Mouse (Mus musculus) embryonic facial prominence, embryonic 15.5 days (tissue): ENCODE data around the gene Rfng. TPM values are rescaled to one million over a fixed set of nuclear protein-coding genes. Genes with fewer than 3 reads are reported as not detected.
"Not testable (repeated sequence)": the region's sequence is repeated elsewhere in the genome, so short reads cannot be mapped to it uniquely, and the experiment has no call there.

Experiments used
- ATAC-seq: fragments of 200-750 bp; cut with Nextera tagmentation; 2 replicates; pipeline ENCODE4 v1.8.0; 2017; ENCODE audit warnings: low read depth, moderate TSS enrichment; ENCODE audit not compliant: insufficient number of reproducible peaks, low FRiP score, low TSS enrichment
- H3K27ac ChIP-seq: fragments of 300-500 bp; sonication (generic); replicated peaks from 2 replicates; pipeline ENCODE4 v1.5.1; 2015; ENCODE audit warnings: mild to moderate bottlenecking, inconsistent platforms
- H3K27me3 ChIP-seq: fragments of 300-500 bp; sonication (generic); 2 replicates; pipeline ENCODE4 v1.6.1; 2015; ENCODE audit warnings: inconsistent platforms
- H3K36me3 ChIP-seq: fragments of 300-500 bp; sonication (generic); 2 replicates; pipeline ENCODE4 v1.6.1; 2015; ENCODE audit warnings: mild to moderate bottlenecking, inconsistent platforms
- H3K4me1 ChIP-seq: fragments of 300-500 bp; sonication (generic); 2 replicates; pipeline ENCODE4 v1.6.1; 2015; ENCODE audit warnings: inconsistent platforms
- H3K4me2 ChIP-seq: fragments of 300-500 bp; sonication (generic); replicated peaks from 2 replicates; pipeline ENCODE4 v1.6.1; 2015; ENCODE audit warnings: mild to moderate bottlenecking, inconsistent platforms
- H3K4me3 ChIP-seq: fragments of 300-500 bp; sonication (generic); replicated peaks from 2 replicates; pipeline ENCODE4 v1.5.1; 2015; ENCODE audit warnings: mild to moderate bottlenecking, inconsistent platforms
- H3K9ac ChIP-seq: fragments of 300-500 bp; sonication (generic); 2 replicates; pipeline ENCODE4 v1.6.1; 2015; ENCODE audit warnings: inconsistent platforms
- H3K9me3 ChIP-seq: fragments of 300-500 bp; sonication (generic); replicated peaks from 2 replicates; pipeline ENCODE4 v1.6.1; 2016; ENCODE audit warnings: inconsistent platforms
- WGBS: fragments of 180-500 bp; shearing (Covaris S2); methylation state at CpG from one replicate; pipeline ENCODE4 v1.1.7; 2015; 5-methylcytosine and 5-hydroxymethylcytosine counted together
- polyA plus RNA-seq: library from polyadenylated mRNA; unstranded; fragments of >200 nt; fragmentation: Nextera tagmentation; extraction: Ambion mirVana; gene quantifications from 2 replicates; pipeline ENCODE4 v1.2.1, GENCODE M21; 2015

Rfng gene
- polyA plus RNA-seq, 1 experiment from 2014 or later, result 62.0 TPM

GRCm38 (mm10) chr11:120768206-120768605, 15.8 kb downstream of the Rfng start:
- no peak overlapping the region for H3K4me3 ChIP-seq
- WGBS, result 67% methylated on average over 1 of the region's 1 CpGs
- ATAC-seq, result no peak
- no peaks in the 10 kb centered on the region for H3K27me3 ChIP-seq
- H3K4me1 ChIP-seq, result no peaks in the 10 kb centered on the region
- no peak overlapping the region for H3K27ac ChIP-seq
- H3K36me3 ChIP-seq, result no peaks in the 10 kb centered on the region
- no peak overlapping the region for H3K9ac ChIP-seq
- H3K4me2 ChIP-seq, result no peak overlapping the region
- no peaks in the 10 kb centered on the region for H3K9me3 ChIP-seq

DNA sequence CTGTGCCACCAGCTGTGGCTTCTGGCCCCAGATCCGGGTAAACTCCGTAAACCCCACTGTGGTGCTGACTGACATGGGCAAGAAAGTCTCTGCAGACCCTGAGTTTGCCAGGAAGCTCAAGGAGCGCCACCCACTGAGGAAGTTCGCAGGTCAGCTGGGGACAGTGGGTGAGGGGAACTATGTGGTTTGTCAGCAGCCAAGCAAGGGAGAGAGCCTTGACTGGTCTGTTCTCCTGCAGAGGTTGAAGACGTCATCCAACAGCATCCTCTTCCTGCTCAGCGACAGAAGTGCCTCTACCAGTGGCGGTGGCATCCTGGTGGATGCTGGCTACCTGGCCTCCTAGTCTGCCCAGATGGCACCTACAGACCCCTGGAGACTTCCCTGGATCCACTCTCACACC, 17.0 kb downstream of the Rfng start:
- not testable (repeated sequence) for ATAC-seq

GRCm38 (mm10) chr11:120763121-120763999, 20.6 kb downstream of the Rfng start:
- ATAC-seq, result peak; percentile 52
- 2% methylated on average over 10 of the region's 23 CpGs for WGBS
- H3K4me2 ChIP-seq, result peak overlapping the region; percentile 8; the same call in 1 of the 2 replicates

More for the DNA sequence above, 17.0 kb downstream of the Rfng start:
- not testable (repeated sequence) for H3K9me3 ChIP-seq, H3K4me3 ChIP-seq, H3K36me3 ChIP-seq, H3K4me2 ChIP-seq, H3K27me3 ChIP-seq, H3K9ac ChIP-seq, H3K27ac ChIP-seq, H3K4me1 ChIP-seq
- WGBS, result 65% methylated on average over 3 of the region's 7 CpGs

GRCm38 (mm10) chr11:120762672-120763041, 21.4 kb downstream of the Rfng start, which contains the start of gene Hmga1b:
Gene Hmga1b (plus strand): TSS chr11:120762794.
- 11% methylated on average over 14 of the region's 14 CpGs for WGBS
- H3K27ac ChIP-seq, result 0 out of 2 replicates have a peak within 1 kb of the TSS, but pooled peaks have one; percentile 22
- H3K4me1 ChIP-seq, H3K9ac ChIP-seq, H3K4me3 ChIP-seq, H3K27me3 ChIP-seq, H3K36me3 ChIP-seq, ATAC-seq, H3K9me3 ChIP-seq: not testable (repeated sequence)
- peak within 1 kb of the TSS; percentile 8; the same call in 1 of the 2 replicates for H3K4me2 ChIP-seq

More at GRCm38 (mm10) chr11:120763121-120763999, 20.6 kb downstream of the Rfng start:
- H3K9me3 ChIP-seq, H3K4me3 ChIP-seq, H3K27ac ChIP-seq, H3K9ac ChIP-seq, H3K36me3 ChIP-seq, H3K27me3 ChIP-seq, H3K4me1 ChIP-seq: not testable (repeated sequence)

DNA sequence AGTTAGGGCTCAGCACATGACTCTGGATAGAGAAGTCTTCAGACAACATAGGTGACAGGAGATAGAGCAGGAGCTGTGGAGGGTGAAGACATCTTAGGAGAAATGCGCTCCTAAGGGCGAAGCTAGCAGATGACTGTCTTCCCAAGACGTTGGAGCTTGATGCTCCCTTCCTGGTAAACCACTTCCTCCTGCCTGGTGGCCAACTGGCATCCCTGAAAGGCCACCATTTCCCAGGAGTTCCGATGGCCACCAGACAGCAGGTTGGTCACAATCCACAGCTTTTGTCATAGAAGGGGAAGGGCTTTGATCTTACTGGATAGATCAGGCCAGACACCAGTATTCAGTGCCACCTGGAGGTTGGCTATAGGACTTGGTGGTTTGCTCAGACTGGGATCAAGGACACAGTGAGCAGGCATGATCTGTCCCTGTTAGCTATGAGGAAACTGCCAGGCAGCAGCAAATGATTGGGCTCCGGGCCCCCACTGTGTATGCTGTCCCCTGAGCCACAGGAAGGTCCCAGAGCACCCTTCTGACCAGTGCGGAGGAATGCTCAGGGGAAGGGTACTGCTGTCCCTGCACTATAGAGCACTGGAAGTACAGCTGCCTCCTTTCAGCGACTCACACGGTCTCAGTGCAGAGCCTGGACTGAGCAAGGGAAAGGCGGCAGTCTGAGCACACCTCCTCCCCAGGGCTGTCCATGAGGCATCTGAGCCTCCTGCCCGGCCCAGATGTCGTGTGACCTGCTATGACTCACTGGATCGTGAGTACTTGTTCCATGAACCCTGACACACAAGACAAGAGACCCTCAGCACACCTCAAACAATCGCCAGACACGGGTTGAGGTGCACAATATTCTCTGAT, 22.0 kb downstream of the Rfng start:
- Histone ChIP-seq H3K27me3 (0 out of 2 replicates have a peak, but pooled peaks cover 3% of the 10 kb centered on the region), H3K4me1 (peaks cover 6% of the 10 kb centered on the region), H3K9me3 (peaks cover 5% of the 10 kb centered on the region; the same call in 1 of the 2 replicates), H3K4me3 (no peak overlapping the region), H3K27ac (no peak overlapping the region), H3K9ac (no peak overlapping the region), H3K4me2 (0 out of 2 replicates have a peak overlapping the region, but pooled peaks have one; percentile 8), H3K36me3 (no peaks in the 10 kb centered on the region)
- ATAC-seq, result no peak
- WGBS, result 67% methylated on average over 14 of the region's 14 CpGs

- H3K9ac ChIP-seq, result no peak overlapping the region
- H3K36me3 ChIP-seq, result no peaks in the 10 kb centered on the region
- no peak overlapping the region for H3K27ac ChIP-seq
- 0 out of 2 replicates have a peak, but pooled peaks cover 3% of the 10 kb centered on the region for H3K27me3 ChIP-seq
- ATAC-seq, result no peak
- 75% methylated on average over 9 of the region's 9 CpGs for WGBS
- H3K4me2 ChIP-seq, result no peak overlapping the region
- H3K9me3 ChIP-seq, result peaks cover 5% of the 10 kb centered on the region; the same call in 1 of the 2 replicates
- H3K4me1 ChIP-seq, result peaks cover 6% of the 10 kb centered on the region
- no peak overlapping the region for H3K4me3 ChIP-seq
Measured at GRCm38 (mm10) chr11:120760236-120760635, 23.8 kb downstream of the Rfng start.

DNA sequence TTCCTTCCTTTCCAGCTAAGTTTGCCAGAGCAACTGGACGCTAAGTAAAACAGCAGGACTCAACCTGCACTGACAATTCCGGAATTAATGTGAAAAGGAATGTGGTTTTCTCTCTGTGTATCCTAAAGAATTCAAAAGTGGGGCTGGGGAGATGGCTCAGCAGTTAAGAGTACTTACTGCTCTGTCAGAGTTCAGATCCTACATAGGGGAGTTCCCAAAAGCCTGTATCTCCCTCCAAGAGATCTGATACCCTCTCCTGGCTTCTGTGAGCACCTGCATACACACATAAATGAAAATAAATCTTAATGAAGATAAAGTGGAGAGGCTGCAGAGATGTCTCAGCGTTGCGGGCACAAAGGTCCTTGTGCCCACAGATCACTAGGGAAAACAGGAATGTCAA, 32.4 kb downstream of the Rfng start:
- no peak for ATAC-seq
- H3K9me3 ChIP-seq, result no peaks in the 10 kb centered on the region
- H3K4me2 ChIP-seq, result no peak overlapping the region
- no peak overlapping the region for H3K9ac ChIP-seq
- no peaks in the 10 kb centered on the region for H3K4me1 ChIP-seq
- WGBS, result 58% methylated on average over 4 of the region's 4 CpGs
- no peaks in the 10 kb centered on the region for H3K27me3 ChIP-seq
- H3K4me3 ChIP-seq, result no peak overlapping the region
- no peak overlapping the region for H3K27ac ChIP-seq
- H3K36me3 ChIP-seq, result no peaks in the 10 kb centered on the region

DNA sequence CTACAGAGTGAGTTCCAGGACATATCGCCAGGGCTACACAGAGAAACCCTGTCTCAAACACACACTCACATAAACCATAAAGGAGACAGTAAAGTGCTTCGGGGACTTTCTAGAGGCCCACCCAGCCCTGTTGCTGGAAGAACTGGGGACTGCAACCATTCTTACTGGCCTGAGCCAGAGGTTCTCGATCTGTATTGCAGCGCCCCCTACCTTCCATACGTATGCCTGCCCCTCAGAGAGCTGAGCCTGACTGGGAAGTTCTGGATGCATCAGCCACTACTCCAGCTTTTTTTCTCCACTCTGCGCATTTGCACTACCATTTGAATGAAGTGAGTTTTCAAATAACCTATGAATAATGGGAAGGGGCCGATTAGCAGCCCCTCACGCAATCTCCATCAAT, 34.6 kb downstream of the Rfng start:
- no peak overlapping the region for H3K4me2 ChIP-seq
- H3K9me3 ChIP-seq, result no peaks in the 10 kb centered on the region
- H3K9ac ChIP-seq, result no peak overlapping the region
- H3K4me1 ChIP-seq, result no peaks in the 10 kb centered on the region
- H3K4me3 ChIP-seq, result no peak overlapping the region
- H3K36me3 ChIP-seq, result no peaks in the 10 kb centered on the region
- H3K27me3 ChIP-seq, result no peaks in the 10 kb centered on the region
- no peak for ATAC-seq
- no peak overlapping the region for H3K27ac ChIP-seq
- 65% methylated on average over 8 of the region's 8 CpGs for WGBS

- Histone ChIP-seq H3K9ac (no peak overlapping the region), H3K27me3 (no peaks in the 10 kb centered on the region), H3K27ac (no peak overlapping the region), H3K4me3 (no peak overlapping the region), H3K36me3 (no peaks in the 10 kb centered on the region), H3K4me1 (no peaks in the 10 kb centered on the region), H3K4me2 (no peak overlapping the region), H3K9me3 (no peaks in the 10 kb centered on the region)
- WGBS, result 75% methylated on average over 4 of the region's 4 CpGs
- no peak for ATAC-seq
Measured at GRCm38 (mm10) chr11:120747974-120748373, 36.0 kb downstream of the Rfng start.

GRCm38 (mm10) chr11:120744121-120744701, 39.8 kb downstream of the Rfng start:
- no peak overlapping the region for H3K4me2 ChIP-seq
- no peaks in the 10 kb centered on the region for H3K36me3 ChIP-seq
- no peak overlapping the region for H3K27ac ChIP-seq
- H3K4me3 ChIP-seq, result no peak overlapping the region
- H3K9ac ChIP-seq, result no peak overlapping the region
- H3K9me3 ChIP-seq, result no peaks in the 10 kb centered on the region
- WGBS, result 63% methylated on average over 7 of the region's 7 CpGs
- no peak for ATAC-seq
- H3K27me3 ChIP-seq, result no peaks in the 10 kb centered on the region
- H3K4me1 ChIP-seq, result no peaks in the 10 kb centered on the region

DNA sequence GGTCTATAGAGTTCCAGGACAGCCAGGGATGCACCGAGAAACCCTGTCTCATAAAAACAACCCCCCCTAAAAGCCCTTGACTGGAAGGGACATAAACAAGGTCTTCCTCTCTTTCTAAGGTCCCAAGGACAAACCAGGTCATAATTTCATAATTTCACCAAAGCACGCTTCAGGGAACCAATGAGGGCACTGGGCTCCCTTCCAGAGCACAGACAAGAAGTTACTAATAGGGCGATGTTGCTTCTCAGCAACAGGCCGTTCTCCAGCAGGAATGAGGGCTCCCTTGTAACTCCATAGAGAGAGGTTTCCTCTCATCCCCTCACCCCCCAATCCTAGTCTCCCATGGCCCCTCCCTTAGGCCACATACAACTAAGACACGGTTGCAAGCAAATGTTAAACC, 43.0 kb downstream of the Rfng start:
- no peak for ATAC-seq
- Histone ChIP-seq H3K27me3 (no peaks in the 10 kb centered on the region), H3K9me3 (no peaks in the 10 kb centered on the region), H3K4me1 (no peaks in the 10 kb centered on the region), H3K4me2 (no peak overlapping the region), H3K27ac (no peak overlapping the region), H3K9ac (no peak overlapping the region), H3K36me3 (no peaks in the 10 kb centered on the region), H3K4me3 (no peak overlapping the region)
- 93% methylated on average over 5 of the region's 5 CpGs for WGBS
